Mouse (Mus musculus) stomach, postnatal 0 days (tissue): Measurements from ENCODE around the gene Kcnh4.

Experiments
- CTCF ChIP-seq: IDR thresholded peaks from 2 replicates; pipeline ENCODE4 v1.5.1; 2016; ENCODE audit warnings: antibody characterized with exemption, low read depth, mild to moderate bottlenecking, moderate library complexity
- EP300 ChIP-seq: optimal IDR thresholded peaks from 2 replicates; pipeline ENCODE3; 2016; ENCODE audit warnings: antibody characterized with exemption

DNA sequence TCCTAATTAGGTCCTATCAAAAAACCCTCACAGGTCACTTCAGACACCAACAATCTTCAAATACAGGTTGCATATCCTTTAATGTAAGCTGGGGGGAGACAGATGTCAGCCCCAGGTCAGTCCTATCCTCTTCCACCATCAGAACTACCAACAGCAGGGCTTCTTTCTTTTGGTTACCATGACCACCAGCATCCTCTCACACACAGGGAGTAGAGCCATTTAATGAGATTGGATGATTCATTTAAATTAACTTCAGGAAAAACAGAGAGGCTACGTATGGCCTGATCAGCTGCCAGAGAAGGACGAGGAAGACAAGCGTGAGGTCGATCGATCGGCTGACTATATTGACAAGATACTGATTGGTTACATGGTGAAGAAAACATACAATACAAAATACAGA is 44.8 kb downstream of the Kcnh4 start:
- no peak for TF ChIP-seq CTCF
- TF ChIP-seq EP300, result no peak
